Mouse (Mus musculus) liver, embryonic 14.5 days (tissue): ENCODE measurements at regions not wholly inside any gene's neighbourhood (a gene's known extent, or its start where the extent isn't known, plus 50 kb on each side); places are given as distances from the start of the nearest gene placed in this dataset.

Experiments
- ATAC-seq: fragments of 200-750 bp; cut with Nextera tagmentation; 2 replicates; pipeline ENCODE4 v1.8.0; 2017; ENCODE audit warnings: moderate number of reproducible peaks, mild to moderate bottlenecking, moderate library complexity; ENCODE audit not compliant: insufficient read depth
- DNase-seq, 3 experiments: peaks; one replicate each; pipeline ENCODE4 v3.0.0-alpha.2; 2012 to 2013; ENCODE audit warnings: low read depth in 3 of 3, low spot score in 3 of 3
- H3K27ac ChIP-seq: fragments of 300-500 bp; sonication (generic); 2 replicates; pipeline ENCODE4 v1.5.1; 2014; ENCODE audit warnings: moderate library complexity, mild to moderate bottlenecking, control low read depth, inconsistent platforms
- H3K27me3 ChIP-seq: fragments of 300-500 bp; sonication (generic); 2 replicates; pipeline ENCODE4 v1.6.1; 2014; ENCODE audit warnings: mild to moderate bottlenecking, low read length, moderate library complexity; ENCODE audit not compliant: control insufficient read depth, insufficient read depth
- H3K36me3 ChIP-seq: fragments of 300-500 bp; sonication (generic); replicated peaks from 2 replicates; pipeline ENCODE4 v1.6.1; 2014; ENCODE audit warnings: low read depth; ENCODE audit not compliant: control insufficient read depth, insufficient read depth
- H3K4me1 ChIP-seq, 2 experiments: fragments of 200-500 bp in 1 of 2; fragments of 300-500 bp in 1 of 2; sonication (generic) in 1 of 2; replicated peaks; 2 replicates each; pipeline ENCODE4 v1.6.1; 2012 to 2014; ENCODE audit warnings: antibody characterized with exemption in 1 of 2, inconsistent platforms in 1 of 2, low read length in 1 of 2; ENCODE audit not compliant: control insufficient read depth in 2 of 2, insufficient read depth in 2 of 2
- H3K4me2 ChIP-seq: fragments of 300-500 bp; sonication (generic); 2 replicates; pipeline ENCODE4 v1.6.1; 2014; ENCODE audit warnings: low read depth, mild to moderate bottlenecking, control low read depth, moderate library complexity
- H3K4me3 ChIP-seq, 2 experiments: fragments of 200-500 bp in 1 of 2; fragments of 300-500 bp in 1 of 2; sonication (generic) in 1 of 2; 2 replicates each; pipeline ENCODE4 v1.5.1; 2012 to 2014; ENCODE audit warnings: low read depth in 2 of 2, low read length in 2 of 2, mild to moderate bottlenecking in 2 of 2, control low read depth in 1 of 2, inconsistent platforms in 1 of 2, moderate library complexity in 1 of 2; ENCODE audit not compliant: insufficient read depth in 1 of 2
- H3K9ac ChIP-seq: fragments of 300-500 bp; sonication (generic); replicated peaks from 2 replicates; pipeline ENCODE4 v1.6.1; 2014; ENCODE audit warnings: mild to moderate bottlenecking, control low read depth, moderate library complexity
- H3K9me3 ChIP-seq: fragments of 300-500 bp; sonication (generic); 2 replicates; pipeline ENCODE4 v1.6.1; 2016; ENCODE audit warnings: low read length, mixed read lengths; ENCODE audit not compliant: control insufficient read depth
- CTCF ChIP-seq: IDR thresholded peaks from 2 replicates; pipeline ENCODE4 v1.5.1; 2016; ENCODE audit warnings: antibody characterized with exemption, low read depth, control low read depth
- EP300 ChIP-seq: IDR thresholded peaks from 2 replicates; pipeline ENCODE4 v1.6.1; 2016; ENCODE audit warnings: antibody characterized with exemption, low read depth
- WGBS: fragments of 180-500 bp; shearing (Covaris S2); extraction: QIAGEN DNeasy Blood & Tissue Kit; methylation state at CpG from one replicate; pipeline ENCODE4 v1.1.7; 2014; ENCODE audit not compliant: insufficient replicate concordance; 5-methylcytosine and 5-hydroxymethylcytosine counted together

DNA sequence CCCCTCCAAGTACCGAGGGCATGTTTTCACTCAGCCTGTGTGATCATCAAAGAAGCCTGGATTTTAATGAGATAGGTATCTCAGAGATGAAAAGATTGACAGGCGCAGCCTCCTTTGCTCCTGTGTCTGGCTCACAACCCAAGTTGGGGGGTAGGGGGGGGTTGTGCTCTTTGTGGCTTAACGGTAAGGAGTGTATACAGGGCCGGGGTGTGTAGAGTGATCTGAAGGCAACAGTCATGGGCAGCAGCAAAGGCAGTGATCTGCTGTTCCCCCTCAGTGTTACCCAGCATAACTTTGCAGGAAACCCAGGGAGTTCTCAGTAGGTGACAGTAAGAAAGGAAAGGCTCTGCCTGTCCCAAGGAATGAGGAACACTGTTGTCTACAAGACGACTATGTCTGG is 94.1 kb upstream of the Lhx8 start:
- H3K4me1 ChIP-seq, result no peaks in the 10 kb centered on the region
- 59% methylated on average over 5 of the region's 5 CpGs for WGBS
- TF ChIP-seq CTCF (no peak), EP300 (no peak)
- ATAC-seq (no peak), DNase-seq (no peak)
- no peak overlapping the region for H3K9ac ChIP-seq
- no peaks in the 10 kb centered on the region for H3K27me3 ChIP-seq
- no peak overlapping the region for H3K4me3 ChIP-seq
- no peaks in the 10 kb centered on the region for H3K9me3 ChIP-seq
- H3K27ac ChIP-seq, result no peak overlapping the region
- no peak overlapping the region for H3K4me2 ChIP-seq
- H3K36me3 ChIP-seq, result no peaks in the 10 kb centered on the region

DNA sequence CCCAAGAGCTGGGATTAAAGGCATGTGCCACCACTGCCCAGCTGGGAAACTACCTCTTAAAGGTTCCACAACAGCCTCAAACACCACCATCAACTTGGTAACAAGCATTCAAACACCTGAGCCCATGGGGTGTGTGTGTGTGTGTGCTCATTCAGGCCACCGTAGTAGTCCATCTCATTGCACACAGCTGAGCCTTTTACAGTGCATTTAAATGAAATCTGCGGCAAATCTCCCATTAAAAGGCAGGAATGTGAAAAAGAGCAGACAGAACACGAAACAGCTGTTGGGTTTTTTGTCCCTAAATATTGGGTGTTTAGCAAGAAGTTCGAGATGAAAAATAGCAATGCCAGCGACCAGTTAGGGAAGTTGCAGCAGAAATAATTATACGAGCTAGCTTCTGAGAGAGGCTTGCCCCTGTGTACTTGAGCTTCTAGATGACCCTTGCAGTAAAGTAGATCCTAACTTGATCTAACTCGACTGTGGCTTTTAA is 91.0 kb upstream of the Lhx8 start:
- Histone ChIP-seq H3K9me3 (no peaks in the 10 kb centered on the region), H3K9ac (no peak overlapping the region), H3K4me3 (no peak overlapping the region), H3K36me3 (no peaks in the 10 kb centered on the region), H3K4me2 (no peak overlapping the region), H3K4me1 (no peaks in the 10 kb centered on the region), H3K27ac (no peak overlapping the region), H3K27me3 (no peaks in the 10 kb centered on the region)
- 57% methylated on average over 7 of the region's 7 CpGs for WGBS
- TF ChIP-seq CTCF (no peak), EP300 (no peak)
- no peak for ATAC-seq
- DNase-seq, result no peak

DNA sequence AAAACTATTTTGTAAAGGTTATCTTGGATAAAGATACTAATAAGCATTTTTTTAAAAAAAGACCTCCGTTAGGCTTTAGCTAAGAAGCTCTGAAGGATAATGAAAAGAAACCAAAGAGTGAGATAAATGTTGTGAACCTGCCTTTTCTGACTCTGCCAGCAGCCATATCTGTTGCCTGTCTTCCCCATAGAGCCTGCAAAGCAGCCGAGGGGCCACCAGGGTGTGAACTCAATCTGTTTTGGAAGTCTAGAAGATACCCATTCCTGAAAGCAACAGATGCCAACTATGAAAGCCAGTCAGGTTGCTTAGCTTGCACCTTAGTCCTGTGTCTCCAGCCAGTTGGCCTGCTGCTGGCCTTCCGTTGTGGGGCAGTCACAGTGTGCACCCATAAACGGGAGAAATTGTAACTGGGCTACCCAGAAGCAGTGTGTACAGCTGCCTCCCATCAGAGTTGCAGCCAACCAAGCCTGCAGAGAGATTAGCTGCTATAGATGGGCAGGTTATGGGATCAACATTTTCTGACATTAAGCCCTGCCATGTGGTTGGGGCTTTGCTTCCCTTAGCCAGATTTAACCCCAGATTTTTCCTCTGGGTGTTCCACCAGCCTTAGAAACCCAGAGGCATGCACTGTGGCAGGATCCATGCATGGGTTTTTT is 87.8 kb upstream of the Lhx8 start:
- H3K4me2 ChIP-seq, result no peak overlapping the region
- TF ChIP-seq EP300 (no peak), CTCF (no peak)
- WGBS, result 59% methylated on average over 4 of the region's 4 CpGs
- no peaks in the 10 kb centered on the region for H3K4me1 ChIP-seq
- no peaks in the 10 kb centered on the region for H3K9me3 ChIP-seq
- ATAC-seq, result no peak
- H3K9ac ChIP-seq, result no peak overlapping the region
- no peak overlapping the region for H3K27ac ChIP-seq
- H3K4me3 ChIP-seq, result no peak overlapping the region
- H3K36me3 ChIP-seq, result no peaks in the 10 kb centered on the region
- DNase-seq, result no peak
- H3K27me3 ChIP-seq, result no peaks in the 10 kb centered on the region

DNA sequence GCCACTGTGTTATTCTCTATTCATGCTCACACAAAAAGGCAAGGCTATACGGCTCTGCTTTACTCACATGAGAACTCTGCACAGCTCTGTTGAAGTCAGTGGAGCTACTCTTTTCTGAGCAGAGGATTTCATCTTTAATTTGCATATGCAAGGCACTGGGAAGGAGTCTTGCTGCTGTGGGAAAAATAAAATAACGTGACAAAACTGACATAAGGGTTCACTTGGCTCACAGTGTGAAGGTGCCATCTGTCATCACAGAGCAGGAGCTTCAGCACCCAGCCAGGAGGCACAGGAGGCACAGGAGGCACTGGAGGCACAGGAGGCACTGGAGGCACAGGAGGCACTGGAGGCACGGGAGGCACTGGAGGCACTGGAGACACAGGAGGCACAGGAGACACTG is 83.9 kb upstream of the Lhx8 start:
- H3K4me3 ChIP-seq, result no peak overlapping the region
- TF ChIP-seq EP300 (no peak), CTCF (no peak)
- H3K9ac ChIP-seq, result no peak overlapping the region
- WGBS, result 44% methylated on average over 3 of the region's 3 CpGs
- no peaks in the 10 kb centered on the region for H3K9me3 ChIP-seq
- H3K36me3 ChIP-seq, result no peaks in the 10 kb centered on the region
- H3K4me1 ChIP-seq, result no peaks in the 10 kb centered on the region
- no peak overlapping the region for H3K4me2 ChIP-seq
- ATAC-seq, result no peak
- H3K27me3 ChIP-seq, result no peaks in the 10 kb centered on the region
- H3K27ac ChIP-seq, result no peak overlapping the region
- no peak for DNase-seq

DNA sequence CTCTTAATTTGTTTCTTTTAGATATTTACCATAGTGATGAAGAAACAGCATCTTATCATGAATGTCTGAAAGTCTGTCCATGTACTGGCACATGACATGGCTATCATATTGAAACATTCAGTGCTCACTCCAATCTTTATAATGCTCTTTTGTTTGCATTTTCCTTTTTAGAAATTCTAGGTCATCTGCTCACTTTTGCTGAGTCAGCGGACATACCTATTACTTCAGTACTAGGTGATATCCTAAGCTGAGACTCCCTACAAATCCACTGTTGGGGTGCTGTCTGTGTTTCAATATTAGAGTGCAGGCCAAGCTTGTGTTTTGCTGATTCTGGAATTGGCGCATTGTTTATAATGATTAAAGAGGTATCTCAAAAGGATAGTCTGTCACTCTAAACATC is 79.8 kb upstream of the Lhx8 start:
- WGBS, result 78% methylated on average over 2 of the region's 2 CpGs
- H3K4me2 ChIP-seq, result no peak overlapping the region
- H3K9me3 ChIP-seq, result no peaks in the 10 kb centered on the region
- no peak for TF ChIP-seq CTCF
- no peak for TF ChIP-seq EP300
- H3K27me3 ChIP-seq, result no peaks in the 10 kb centered on the region
- ATAC-seq, result no peak
- H3K27ac ChIP-seq, result no peak overlapping the region
- H3K36me3 ChIP-seq, result no peaks in the 10 kb centered on the region
- no peak for DNase-seq
- H3K4me1 ChIP-seq, result no peaks in the 10 kb centered on the region
- no peak overlapping the region for H3K4me3 ChIP-seq
- H3K9ac ChIP-seq, result no peak overlapping the region
